Mouse (Mus musculus) cerebellum, adult 2 months (tissue): Measurements from ENCODE around the gene Pawr.

ENCODE experiments used
- CTCF ChIP-seq: fragments of 200-500 bp; IDR thresholded peaks from 2 replicates; pipeline ENCODE4 v1.5.1; 2011; ENCODE audit warnings: low read depth, mild to moderate bottlenecking, control low read depth, low read length, moderate library complexity, borderline replicate concordance; ENCODE audit not compliant: insufficient read depth
- POLR2A ChIP-seq: fragments of 200-500 bp; IDR thresholded peaks from 2 replicates; pipeline ENCODE4 v1.6.1; 2011; ENCODE audit warnings: low read length, control low read depth, borderline replicate concordance; ENCODE audit not compliant: insufficient read depth

- no peak for TF ChIP-seq CTCF
- TF ChIP-seq POLR2A: no peak
Observed at GRCm38 (mm10) chr10:108454691-108455117, 122.8 kb downstream of the Pawr start.
